Mouse (Mus musculus) cortical plate, adult 2 months (tissue): ENCODE measurements around the gene Scarb2. TPM values are rescaled to one million over a fixed set of nuclear protein-coding genes. Genes with fewer than 3 reads are reported as not detected.

Experiments used
- H3K27ac ChIP-seq: fragments of 200-500 bp; 2 replicates; pipeline ENCODE4 v1.5.1; 2012; ENCODE audit warnings: low read length, control low read depth, inconsistent platforms; ENCODE audit not compliant: insufficient read depth
- H3K4me1 ChIP-seq: fragments of 200-500 bp; 2 replicates; pipeline ENCODE4 v1.6.1; 2011; ENCODE audit warnings: low read length; ENCODE audit not compliant: control insufficient read depth, insufficient read depth
- H3K4me3 ChIP-seq: fragments of 200-500 bp; 2 replicates; pipeline ENCODE4 v1.5.1; 2011; ENCODE audit warnings: mild to moderate bottlenecking, low read length, control low read depth; ENCODE audit not compliant: insufficient read depth
- CTCF ChIP-seq: fragments of 200-500 bp; IDR thresholded peaks from 2 replicates; pipeline ENCODE4 v1.5.1; 2011; ENCODE audit warnings: mild to moderate bottlenecking, control low read depth, low read length; ENCODE audit not compliant: insufficient read depth; ENCODE audit errors: extremely low read depth
- POLR2A ChIP-seq: fragments of 200-500 bp; IDR thresholded peaks from 2 replicates; pipeline ENCODE4 v1.6.1; 2011; ENCODE audit warnings: mild to moderate bottlenecking, low read length, control low read depth; ENCODE audit not compliant: insufficient read depth; ENCODE audit errors: extremely low read depth
- polyA plus RNA-seq: library from polyadenylated mRNA; depleted of rRNA; stranded (reverse); fragments of >200 nt; gene quantifications from 2 replicates; pipeline ENCODE4 v1.2.3, GENCODE M21; 2012

The Scarb2 gene
- polyA plus RNA-seq, 1 experiment = 66.4 TPM

DNA sequence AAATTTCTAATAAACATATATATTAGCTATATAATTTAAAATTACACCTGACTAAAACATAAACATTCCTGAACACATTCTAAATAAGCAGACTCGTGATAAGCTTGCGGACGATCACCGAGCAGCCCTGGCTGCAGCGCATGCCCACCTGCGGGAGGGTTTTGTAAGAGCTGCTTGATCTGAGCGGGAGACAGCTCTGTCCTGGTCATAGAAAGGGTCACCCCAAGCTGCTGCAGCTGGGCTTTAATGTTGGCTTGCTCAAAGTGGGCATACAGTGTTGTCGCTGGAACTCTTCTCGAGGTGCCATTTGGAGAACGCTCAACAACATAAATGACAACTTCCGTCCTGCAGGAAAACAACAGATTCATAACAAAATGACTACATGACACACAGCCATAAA is 82.5 kb downstream of the Scarb2 start:
- H3K4me1 ChIP-seq = no peaks in the 10 kb centered on the region
- TF ChIP-seq POLR2A = no peak
- no peak for TF ChIP-seq CTCF
- no peak overlapping the region for H3K27ac ChIP-seq
- no peak overlapping the region for H3K4me3 ChIP-seq

DNA sequence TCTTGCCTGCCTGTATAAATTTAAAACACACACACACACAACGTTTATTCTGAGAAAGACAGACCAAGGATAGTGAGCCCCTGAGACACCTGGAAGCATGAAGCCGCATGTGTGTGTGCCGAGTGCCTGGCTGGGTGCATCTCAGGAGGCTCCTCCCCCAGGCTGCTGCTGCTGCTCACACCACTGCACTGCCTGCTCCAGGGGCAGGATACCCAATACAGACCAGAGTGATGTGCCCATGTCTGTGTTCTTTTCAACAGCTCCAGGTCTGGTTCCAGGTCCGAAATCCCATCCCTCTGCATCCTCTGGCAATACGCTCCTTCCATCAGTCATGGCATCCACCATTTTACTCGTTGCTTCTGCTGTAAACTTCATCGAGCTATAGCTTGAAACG is 92.7 kb downstream of the Scarb2 start:
- no peak overlapping the region for H3K4me3 ChIP-seq
- TF ChIP-seq CTCF = no peak
- no peak for TF ChIP-seq POLR2A
- no peak overlapping the region for H3K27ac ChIP-seq
- H3K4me1 ChIP-seq = no peaks in the 10 kb centered on the region

DNA sequence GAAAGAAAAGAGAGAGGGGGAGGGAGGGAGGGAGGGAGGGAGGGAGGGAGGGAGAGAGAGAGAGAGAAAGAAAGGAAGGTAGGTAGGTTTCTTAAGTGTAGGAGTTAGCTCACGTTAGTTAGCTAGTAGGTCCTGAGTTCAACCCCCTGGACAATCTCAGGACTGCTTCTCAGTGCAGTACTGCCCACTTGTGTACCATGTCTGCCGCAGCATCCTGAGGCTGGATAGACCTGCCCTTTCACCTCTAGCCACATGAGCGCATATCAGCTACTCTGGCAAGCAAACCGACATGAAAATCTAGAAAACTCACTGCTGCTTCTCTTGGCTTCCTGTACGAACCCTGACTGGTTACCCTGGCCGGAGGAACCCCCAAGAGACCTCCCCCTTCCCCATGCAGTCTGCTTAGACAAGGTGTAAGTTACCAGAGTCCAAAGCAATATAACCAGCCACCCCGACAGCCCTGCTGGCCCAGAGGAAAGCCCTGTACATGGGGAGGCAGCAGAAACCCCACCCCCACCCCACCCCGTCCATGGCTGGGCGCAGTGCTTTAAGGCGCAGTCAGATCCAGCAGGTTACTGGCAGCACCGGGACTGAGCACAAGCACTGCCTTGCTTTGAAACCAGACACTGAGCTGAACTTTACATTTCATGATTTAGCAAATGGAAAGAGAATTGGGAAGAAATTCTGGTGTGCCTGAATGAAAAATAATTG is 93.2 kb downstream of the Scarb2 start:
- no peak overlapping the region for H3K27ac ChIP-seq
- H3K4me3 ChIP-seq = no peak overlapping the region
- H3K4me1 ChIP-seq = no peaks in the 10 kb centered on the region
- TF ChIP-seq CTCF (no peak), POLR2A (no peak)

DNA sequence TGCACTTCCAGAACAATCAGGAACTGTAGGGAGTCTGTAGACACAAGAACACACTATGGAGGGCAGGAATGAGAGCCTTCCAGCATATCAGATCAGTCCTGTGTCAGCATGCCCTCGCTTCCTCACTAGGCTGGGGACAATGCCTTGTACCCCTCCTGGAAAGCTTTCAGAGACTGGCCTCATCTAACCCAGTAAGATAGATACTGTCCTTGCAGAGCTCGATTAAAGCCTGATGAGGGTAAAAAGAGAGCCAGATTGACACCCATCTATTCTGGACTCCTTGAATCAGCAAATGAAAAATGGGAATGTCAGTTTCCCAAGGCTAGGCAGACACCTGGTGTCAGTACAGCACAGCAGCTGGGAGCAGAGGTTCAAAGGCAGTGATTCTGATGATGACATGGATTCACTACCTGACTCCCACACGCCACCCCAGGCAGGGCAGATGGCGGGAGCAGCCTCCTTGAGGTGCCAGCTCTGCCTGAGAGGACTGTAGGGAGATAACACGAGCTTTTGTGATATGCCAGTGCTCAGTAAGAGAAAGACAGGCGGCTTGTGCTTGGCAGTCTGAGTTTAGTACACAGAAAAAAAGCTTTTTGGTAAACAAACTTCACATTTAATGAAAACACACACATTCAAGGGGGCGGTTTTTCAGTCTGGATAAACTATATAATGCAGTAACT is 95.0 kb downstream of the Scarb2 start:
- TF ChIP-seq POLR2A (no peak), CTCF (no peak)
- Histone ChIP-seq H3K4me3 (no peak overlapping the region), H3K4me1 (no peaks in the 10 kb centered on the region), H3K27ac (no peak overlapping the region)

DNA sequence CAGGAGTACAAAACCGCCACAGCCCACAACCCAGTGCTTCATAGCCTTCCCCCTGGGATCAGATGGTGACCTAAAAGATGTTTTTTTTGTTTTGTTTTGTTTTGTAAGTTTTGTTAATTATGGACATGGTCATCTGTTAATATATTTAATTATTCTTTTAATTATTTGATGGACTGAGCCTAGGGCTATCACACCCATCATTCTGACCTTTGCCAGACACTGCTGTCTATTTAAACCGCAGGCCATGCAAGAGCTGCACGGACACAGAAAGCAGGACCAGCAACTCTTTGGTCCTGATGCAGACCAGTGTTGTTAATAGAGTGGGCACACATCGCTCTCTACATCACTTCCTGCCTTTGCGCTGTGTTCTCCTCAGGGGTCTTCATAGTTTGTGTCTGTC is 96.1 kb downstream of the Scarb2 start:
- no peak overlapping the region for H3K4me3 ChIP-seq
- no peak for TF ChIP-seq CTCF
- TF ChIP-seq POLR2A = no peak
- H3K27ac ChIP-seq = no peak overlapping the region
- no peaks in the 10 kb centered on the region for H3K4me1 ChIP-seq

DNA sequence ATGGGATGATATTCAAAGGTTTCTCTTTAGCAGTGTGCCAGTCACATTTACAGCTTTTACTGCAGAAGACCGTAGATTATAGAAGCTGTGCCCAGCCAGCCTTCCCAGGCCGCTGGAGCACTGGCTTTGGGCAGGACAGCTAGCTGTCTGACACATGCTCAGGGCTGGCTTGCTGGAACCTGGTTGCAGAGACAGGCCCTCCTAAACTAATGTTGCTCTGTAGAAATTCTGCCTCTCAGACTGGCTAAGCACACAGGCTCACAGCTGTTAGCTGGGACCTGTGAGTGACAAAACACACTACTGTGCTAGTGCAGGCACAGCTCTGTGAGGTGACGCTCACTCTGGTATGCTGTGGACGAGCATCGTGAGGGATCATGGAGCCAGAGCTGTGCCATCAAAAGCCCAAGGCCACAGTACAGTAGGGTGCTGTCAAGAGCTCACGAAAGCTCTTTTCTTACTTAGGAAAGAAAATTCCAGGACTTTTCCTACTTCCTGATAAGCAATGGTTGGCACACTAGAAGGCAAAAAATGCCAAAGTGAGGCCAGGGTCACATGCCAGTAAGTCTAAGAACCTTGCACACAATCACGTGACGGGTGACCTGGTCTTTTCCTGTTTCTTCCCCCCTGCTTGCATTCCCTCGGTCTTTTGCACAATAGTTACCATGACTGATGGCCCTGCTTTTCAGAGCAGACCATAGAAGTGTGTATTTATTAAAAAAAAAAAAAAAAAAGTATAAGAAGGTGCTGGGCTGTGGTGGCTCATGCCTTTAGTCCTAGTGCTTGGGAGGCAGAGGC is 97.1 kb downstream of the Scarb2 start:
- TF ChIP-seq CTCF (no peak), POLR2A (no peak)
- Histone ChIP-seq H3K4me1 (no peaks in the 10 kb centered on the region), H3K27ac (no peak overlapping the region), H3K4me3 (no peak overlapping the region)

DNA sequence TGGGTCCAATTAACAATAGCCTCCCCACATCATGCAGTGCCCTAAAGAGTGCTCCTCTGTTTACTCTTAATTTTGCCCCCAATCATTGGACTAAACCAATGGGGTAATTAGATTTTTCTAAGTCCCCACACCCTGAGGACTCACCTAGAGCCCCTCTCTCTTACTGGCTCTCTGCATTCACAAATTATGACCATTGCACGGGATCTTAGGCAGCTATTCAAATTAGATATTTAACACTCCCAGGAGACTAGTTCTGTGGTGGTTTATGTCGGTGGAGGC is 102.3 kb downstream of the Scarb2 start:
- no peak for TF ChIP-seq POLR2A
- no peak for TF ChIP-seq CTCF
- Histone ChIP-seq H3K4me1 (no peaks in the 10 kb centered on the region; the same call in 1 of the 2 replicates), H3K27ac (no peak overlapping the region), H3K4me3 (no peak overlapping the region)

DNA sequence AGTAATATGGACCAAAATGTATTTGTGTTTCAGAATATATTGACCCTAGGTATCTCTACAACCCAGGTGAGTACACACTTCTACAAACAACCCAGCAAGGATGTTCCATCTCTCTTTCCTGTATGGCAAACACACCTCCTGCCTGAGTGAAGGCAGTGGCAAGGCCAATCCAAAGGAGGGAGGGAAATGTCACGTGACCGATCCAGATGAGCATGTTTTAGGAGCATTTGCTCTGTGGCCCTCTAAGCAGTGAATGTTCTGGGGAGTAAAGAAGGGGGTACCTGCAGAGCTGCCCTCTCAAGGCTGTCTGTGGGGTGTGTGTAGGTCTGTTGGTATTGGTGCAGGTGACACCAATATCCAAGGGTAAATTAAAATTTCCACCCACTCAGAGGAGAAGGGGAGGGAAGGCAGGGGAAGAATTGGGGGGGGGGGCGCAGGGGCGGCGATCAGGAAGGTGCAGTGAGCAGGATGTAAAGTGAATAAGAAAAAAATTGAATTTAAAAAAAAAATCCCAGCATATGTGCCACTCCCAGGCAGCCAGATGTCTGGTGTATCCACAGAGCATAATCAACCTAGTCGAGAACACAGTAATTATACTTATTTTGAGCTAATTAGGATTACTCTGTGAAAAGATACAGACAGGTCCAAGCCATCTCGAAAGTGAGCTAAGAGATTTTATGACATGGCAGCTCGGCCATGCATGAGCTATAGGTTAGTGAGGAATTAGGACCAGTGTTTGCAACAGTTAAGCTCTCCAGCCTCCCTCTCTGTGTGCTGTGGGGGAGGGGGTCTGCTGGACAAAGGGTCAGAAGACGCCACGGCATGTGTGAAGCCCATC is 102.9 kb downstream of the Scarb2 start:
- no peak overlapping the region for H3K4me3 ChIP-seq
- TF ChIP-seq POLR2A (no peak), CTCF (no peak)
- no peak overlapping the region for H3K27ac ChIP-seq
- H3K4me1 ChIP-seq = no peaks in the 10 kb centered on the region; the same call in 1 of the 2 replicates

DNA sequence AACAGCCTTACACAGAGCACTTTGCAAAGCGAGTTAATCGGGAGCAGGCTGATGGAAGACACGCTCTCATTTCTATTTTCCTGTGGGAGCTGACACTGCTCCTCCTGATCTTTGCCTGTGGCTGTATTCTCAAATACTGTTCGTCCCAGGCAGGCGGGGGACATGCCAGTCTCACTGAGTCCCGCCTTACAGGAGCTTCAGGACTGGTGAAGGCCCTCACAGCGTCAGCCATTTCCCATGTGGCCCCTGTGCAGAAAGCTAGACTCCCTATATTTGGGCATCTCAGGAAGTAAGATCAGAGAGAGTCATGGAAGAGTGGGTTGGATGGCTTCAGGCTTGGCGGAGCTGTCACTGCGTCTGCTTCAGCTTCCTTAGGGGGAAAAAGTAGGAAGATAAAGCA is 103.8 kb downstream of the Scarb2 start:
- no peak for TF ChIP-seq POLR2A

More for the DNA sequence above, 103.8 kb downstream of the Scarb2 start:
- Histone ChIP-seq H3K4me3 (no peak overlapping the region), H3K27ac (no peak overlapping the region), H3K4me1 (no peaks in the 10 kb centered on the region; the same call in 1 of the 2 replicates)
